ENCODE assay signal across 14 mouse cellular contexts in genomic region chr4:9083526-9083925, GRCm38 (mm10).
DNase-seq lines count a peak whose midpoint lies in the region; ATAC-seq and TF ChIP-seq lines count a peak whose summit lies in the region.
"Had no signal": no experiment of that assay in that cellular context is flagged by ENCODE, and none has a peak within 500 bp of the region (broad histone marks: within the 10 kb centered on the region; RNA-seq: fewer than 3 reads in every experiment).

No protein-coding gene starts in this region.

- H3K9ac ChIP-seq in heart, embryonic 14.5 days (ENCODE audit: low read length), result no peak overlapping the region
- H3K9ac ChIP-seq in midbrain, embryonic 11.5 days (ENCODE audit: low read length), result no peak overlapping the region
- H3K9ac ChIP-seq in midbrain, embryonic 14.5 days (replicated peaks; ENCODE audit: low read length), result no peak overlapping the region
- H3K9ac ChIP-seq in heart, postnatal 0 days (replicated peaks; ENCODE audit: low read depth, low read length), result no peak overlapping the region
- H3K9ac ChIP-seq in forebrain, embryonic 13.5 days, result no peak overlapping the region
- H3K9ac ChIP-seq: hindbrain, embryonic 12.5 days; intestine, embryonic 15.5 days had no signal

- WGBS in heart, embryonic 14.5 days, result 43% methylated on average over 13 of the region's 13 CpGs
- 74% methylated on average over 13 of the region's 13 CpGs for WGBS in midbrain, embryonic 11.5 days
- 72% methylated on average over 13 of the region's 13 CpGs for WGBS in midbrain, embryonic 14.5 days
- WGBS in heart, postnatal 0 days, result 35% methylated on average over 13 of the region's 13 CpGs
- WGBS in forebrain, embryonic 13.5 days, result 69% methylated on average over 13 of the region's 13 CpGs

- no peak for TF ChIP-seq CTCF in heart, postnatal 0 days (IDR thresholded peaks at IDR 0.05; ENCODE audit: low read depth)

- no peak overlapping the region for H3K4me3 ChIP-seq in heart, embryonic 14.5 days (ENCODE audit: control insufficient read depth in 1 of 2, insufficient read depth in 1 of 2, low read depth in 1 of 2, low read length in 2 of 2)
- H3K4me3 ChIP-seq in midbrain, embryonic 11.5 days (ENCODE audit: low read depth, low read length), result no peak overlapping the region
- no peak overlapping the region for H3K4me3 ChIP-seq in midbrain, embryonic 14.5 days (replicated peaks; ENCODE audit: low read depth, low read length)
- H3K4me3 ChIP-seq in heart, postnatal 0 days (ENCODE audit: low read depth, low read length), result no peak overlapping the region
- H3K4me3 ChIP-seq in forebrain, embryonic 13.5 days, result no peak overlapping the region
- H3K4me3 ChIP-seq: hindbrain, embryonic 12.5 days; intestine, embryonic 15.5 days; layer of hippocampus, adult 2 months; megakaryocyte, embryonic 14.5 days had no signal

- H3K4me2 ChIP-seq in heart, embryonic 14.5 days (ENCODE audit: low read length), result peak overlapping the region; percentile 11; the same call in 1 of the 2 replicates
- H3K4me2 ChIP-seq in midbrain, embryonic 11.5 days, result no peak overlapping the region
- no peak overlapping the region for H3K4me2 ChIP-seq in midbrain, embryonic 14.5 days (ENCODE audit: low read length)
- no peak overlapping the region for H3K4me2 ChIP-seq in heart, postnatal 0 days (ENCODE audit: low read depth, low read length)
- H3K4me2 ChIP-seq in forebrain, embryonic 13.5 days, result no peak overlapping the region
- H3K4me2 ChIP-seq: hindbrain, embryonic 12.5 days; intestine, embryonic 15.5 days had no signal

- H3K27ac ChIP-seq in heart, embryonic 14.5 days (replicated peaks in 1 of 2; ENCODE audit: control insufficient read depth in 1 of 2, insufficient read depth in 1 of 2, low read depth in 2 of 2, low read length in 2 of 2), result peak overlapping the region; percentile 16 to 75; a peak in 2 of 4 replicates
- H3K27ac ChIP-seq in midbrain, embryonic 11.5 days (ENCODE audit: low read depth, low read length), result no peak overlapping the region
- no peak overlapping the region for H3K27ac ChIP-seq in midbrain, embryonic 14.5 days (replicated peaks; ENCODE audit: low read depth, low read length)
- 0 out of 2 replicates have a peak overlapping the region, but pooled peaks have one; percentile 26 for H3K27ac ChIP-seq in heart, postnatal 0 days (ENCODE audit: low read depth)
- H3K27ac ChIP-seq in forebrain, embryonic 13.5 days, result no peak overlapping the region
- H3K27ac ChIP-seq: hindbrain, embryonic 12.5 days; intestine, embryonic 15.5 days; layer of hippocampus, adult 2 months had no signal

- intact Hi-C loops in heart, postnatal 25 days (cut with DNase I), result no loop called here

- ATAC-seq in heart, embryonic 14.5 days (ENCODE audit: insufficient number of reproducible peaks, insufficient read depth, low FRiP score, low read depth), result no peak
- no peak for ATAC-seq in midbrain, embryonic 11.5 days (ENCODE audit: low FRiP score)
- no peak for ATAC-seq in midbrain, embryonic 14.5 days (ENCODE audit: low FRiP score, low TSS enrichment)
- ATAC-seq in heart, postnatal 0 days (ENCODE audit: insufficient read depth, low read depth), result 0 out of 2 replicates have a peak, but pooled peaks have one; percentile 13
- no peak for ATAC-seq in forebrain, embryonic 13.5 days
- ATAC-seq: forebrain, embryonic 14.5 days had no signal

- H3K9me3 ChIP-seq in heart, embryonic 14.5 days (ENCODE audit: control insufficient read depth, low read length), result no peaks in the 10 kb centered on the region
- H3K9me3 ChIP-seq in midbrain, embryonic 11.5 days (ENCODE audit: control insufficient read depth, low read length), result no peaks in the 10 kb centered on the region
- no peaks in the 10 kb centered on the region for H3K9me3 ChIP-seq in midbrain, embryonic 14.5 days (ENCODE audit: control insufficient read depth, low read length)
- H3K9me3 ChIP-seq in heart, postnatal 0 days (replicated peaks; ENCODE audit: control insufficient read depth, low read length), result no peaks in the 10 kb centered on the region
- H3K9me3 ChIP-seq in forebrain, embryonic 13.5 days (replicated peaks), result no peaks in the 10 kb centered on the region
- H3K9me3 ChIP-seq: hindbrain, embryonic 12.5 days; intestine, embryonic 15.5 days had no signal

- no peak for DNase-seq in heart, postnatal 25 days (ENCODE audit: low spot score)
- peak; percentile 60 for DNase-seq in midbrain, embryonic 11.5 days (ENCODE audit: low spot score, missing footprints)
- no peak for DNase-seq in midbrain, embryonic 14.5 days
- DNase-seq in heart, postnatal 0 days (ENCODE audit: low spot score), result peak; percentile 36
- DNase-seq in adrenal gland, postnatal 36 days, result no peak
- DNase-seq: cerebellum, adult 9-10 months; right cerebral cortex, adult 18-20 months had no signal

- no peaks in the 10 kb centered on the region for H3K27me3 ChIP-seq in heart, embryonic 14.5 days (ENCODE audit: control insufficient read depth, insufficient read depth, low read length)
- no peaks in the 10 kb centered on the region for H3K27me3 ChIP-seq in midbrain, embryonic 11.5 days (ENCODE audit: control insufficient read depth, insufficient read depth, low read length)
- no peaks in the 10 kb centered on the region for H3K27me3 ChIP-seq in midbrain, embryonic 14.5 days (ENCODE audit: control insufficient read depth, insufficient read depth, low read length)
- no peaks in the 10 kb centered on the region for H3K27me3 ChIP-seq in heart, postnatal 0 days (ENCODE audit: control insufficient read depth, insufficient read depth, low read length)
- no peaks in the 10 kb centered on the region for H3K27me3 ChIP-seq in forebrain, embryonic 13.5 days
- H3K27me3 ChIP-seq: hindbrain, embryonic 12.5 days; intestine, embryonic 15.5 days had no signal

- peaks cover 33 to 40% of the 10 kb centered on the region in 2 experiments for H3K4me1 ChIP-seq in heart, embryonic 14.5 days (ENCODE audit: control insufficient read depth in 2 of 2, insufficient read depth in 2 of 2, low read length in 2 of 2)
- H3K4me1 ChIP-seq in midbrain, embryonic 11.5 days (ENCODE audit: control insufficient read depth, insufficient read depth, low read length), result no peaks in the 10 kb centered on the region
- H3K4me1 ChIP-seq in midbrain, embryonic 14.5 days (ENCODE audit: control insufficient read depth, insufficient read depth, low read length), result peaks cover 11% of the 10 kb centered on the region
- peaks cover 25% of the 10 kb centered on the region for H3K4me1 ChIP-seq in heart, postnatal 0 days (ENCODE audit: control insufficient read depth, insufficient read depth)
- H3K4me1 ChIP-seq in forebrain, embryonic 13.5 days, result peaks cover 15% of the 10 kb centered on the region
- H3K4me1 ChIP-seq: intestine, embryonic 15.5 days had no signal

- TF ChIP-seq EP300 in heart, postnatal 0 days (IDR thresholded peaks at IDR 0.05; ENCODE audit: low read depth), result no peak

- no peaks in the 10 kb centered on the region for H3K36me3 ChIP-seq in heart, embryonic 14.5 days (ENCODE audit: control insufficient read depth, insufficient read depth, low read length)
- no peaks in the 10 kb centered on the region for H3K36me3 ChIP-seq in midbrain, embryonic 11.5 days (ENCODE audit: control insufficient read depth, insufficient read depth, low read length)
- H3K36me3 ChIP-seq in midbrain, embryonic 14.5 days (ENCODE audit: control insufficient read depth, insufficient read depth, low read length), result no peaks in the 10 kb centered on the region
- no peaks in the 10 kb centered on the region for H3K36me3 ChIP-seq in heart, postnatal 0 days (replicated peaks; ENCODE audit: control insufficient read depth, insufficient read depth, low read length)
- H3K36me3 ChIP-seq in forebrain, embryonic 13.5 days (ENCODE audit: poor library complexity, severe bottlenecking), result no peaks in the 10 kb centered on the region
- H3K36me3 ChIP-seq: hindbrain, embryonic 12.5 days; intestine, embryonic 15.5 days had no signal

Comparison
In these comparisons a context has a peak if more than half of its experiments do, and no peak if none do; other contexts are left out.
1. DNase-seq: peak in midbrain, embryonic 11.5 days (single experiment) and heart, postnatal 0 days (single experiment); none in heart, postnatal 25 days (single experiment), midbrain, embryonic 14.5 days (single experiment) and adrenal gland, postnatal 36 days (0 of 2).
2. H3K27ac ChIP-seq: peak in heart, embryonic 14.5 days (2 of 2) and heart, postnatal 0 days (single experiment); none in midbrain, embryonic 11.5 days (single experiment), midbrain, embryonic 14.5 days (single experiment) and forebrain, embryonic 13.5 days (single experiment).